Mouse (Mus musculus) splenic B cell, adult 2 months (primary cell): Measurements from ENCODE around the gene Adcy1.
"Not testable (repeated sequence)": the region's sequence is repeated elsewhere in the genome, so short reads cannot be mapped to it uniquely, and the experiment has no call there.

ENCODE experiments used
- DNase-seq: peaks from one replicate; pipeline ENCODE4 v3.0.0-alpha.2; 2011; ENCODE audit warnings: low read depth, low spot score
- H3K27me3 ChIP-seq: 2 replicates; pipeline ENCODE4 v1.6.1; 2012; ENCODE audit warnings: mild to moderate bottlenecking, low read length, moderate library complexity, mixed read lengths; ENCODE audit not compliant: control insufficient read depth, poor library complexity, insufficient read depth, severe bottlenecking
- H3K36me3 ChIP-seq: 2 replicates; pipeline ENCODE4 v1.6.1; 2012; ENCODE audit warnings: mild to moderate bottlenecking, low read length, moderate library complexity, mixed read lengths; ENCODE audit not compliant: control insufficient read depth, poor library complexity, insufficient read depth, severe bottlenecking

The Adcy1 gene

GRCm38 (mm10) chr11:7221826-7222225 lies 158.5 kb downstream of the Adcy1 start:
- DNase-seq, H3K36me3 ChIP-seq, H3K27me3 ChIP-seq: not testable (repeated sequence)

GRCm38 (mm10) chr11:7226200-7226599 lies 162.9 kb downstream of the Adcy1 start:
- H3K36me3 ChIP-seq: no peaks in the 10 kb centered on the region
- no peak for DNase-seq
- H3K27me3 ChIP-seq: no peaks in the 10 kb centered on the region

GRCm38 (mm10) chr11:7226810-7227550 lies 163.7 kb downstream of the Adcy1 start:
- H3K27me3 ChIP-seq: no peaks in the 10 kb centered on the region
- H3K36me3 ChIP-seq: no peaks in the 10 kb centered on the region
- no peak for DNase-seq

- DNase-seq: no peak
- Histone ChIP-seq H3K27me3 (no peaks in the 10 kb centered on the region), H3K36me3 (no peaks in the 10 kb centered on the region)
Observed at GRCm38 (mm10) chr11:7228107-7228506, 164.8 kb downstream of the Adcy1 start.
